Mouse (Mus musculus): ENCODE measurements around the gene Gbp8.
"Not testable (repeated sequence)": the region's sequence is repeated elsewhere in the genome, so short reads cannot be mapped to it uniquely, and the experiment has no call there.

Gene Gbp8

DNA sequence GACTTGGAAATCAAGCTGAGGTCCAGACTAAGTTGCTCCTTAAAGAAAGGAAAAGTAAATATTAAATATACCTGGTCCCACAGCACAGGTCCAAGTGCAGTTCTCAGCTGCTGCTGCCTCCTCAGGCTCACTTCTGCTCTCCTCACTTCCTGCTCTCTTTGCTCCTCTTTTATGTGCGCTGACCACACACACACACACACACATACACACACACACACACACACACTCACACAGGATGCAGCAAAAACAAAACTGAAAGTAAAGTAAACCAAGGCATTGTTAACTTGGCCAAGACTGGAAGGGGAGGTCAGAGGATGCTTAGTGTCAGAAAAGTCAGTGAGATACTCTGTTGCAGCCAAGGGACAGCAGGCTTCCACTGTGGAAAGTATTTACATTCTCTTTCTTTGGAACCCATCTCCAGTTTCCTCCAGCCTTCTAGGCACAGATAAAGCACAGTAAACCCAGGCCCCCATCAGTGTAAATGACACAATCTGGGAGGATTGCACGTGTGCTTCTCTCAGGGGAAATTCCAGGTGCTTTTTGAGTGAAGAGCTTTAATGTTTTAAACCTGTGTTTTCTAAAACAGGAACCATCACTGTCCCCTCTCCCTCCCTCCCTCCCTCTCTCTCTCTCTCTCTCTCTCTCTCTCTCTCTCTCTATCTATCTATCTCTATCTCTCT lies at the start of gene Gbp8, which contains the start of the genes Gbp9 and Gbp4:
TSS of gene Gbp8 (minus strand) at position 132 of the 680 bp plus-strand sequence.
TSS of gene Gbp9 (minus strand) at position 131 of the 680 bp plus-strand sequence.
TSS of gene Gbp4 (minus strand) at position 178 of the 680 bp plus-strand sequence.
- DNase-seq (ENCODE audit: low spot score), result not testable (repeated sequence)

DNA sequence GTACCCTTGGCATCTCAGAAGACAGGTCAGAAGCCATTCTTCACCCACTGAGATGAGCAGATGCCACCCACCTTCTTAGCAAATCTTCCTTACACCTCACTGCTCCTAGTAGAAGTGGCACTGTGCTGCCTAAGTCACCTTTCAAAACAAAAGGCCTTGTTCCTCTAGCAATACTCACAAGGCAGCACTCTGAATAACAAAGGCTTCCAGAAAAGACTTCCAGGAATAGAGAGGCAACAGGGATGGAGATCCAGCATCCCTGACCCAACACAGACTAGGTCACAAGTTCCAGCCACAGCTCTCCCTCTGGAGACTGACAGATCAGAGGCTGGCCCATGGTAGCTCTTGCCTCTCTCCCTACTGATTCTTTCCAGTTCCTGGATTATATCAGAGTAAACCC lies 42.1 kb upstream of the Gbp8 start:
- DNase-seq (ENCODE audit: low spot score), result no peak

DNA sequence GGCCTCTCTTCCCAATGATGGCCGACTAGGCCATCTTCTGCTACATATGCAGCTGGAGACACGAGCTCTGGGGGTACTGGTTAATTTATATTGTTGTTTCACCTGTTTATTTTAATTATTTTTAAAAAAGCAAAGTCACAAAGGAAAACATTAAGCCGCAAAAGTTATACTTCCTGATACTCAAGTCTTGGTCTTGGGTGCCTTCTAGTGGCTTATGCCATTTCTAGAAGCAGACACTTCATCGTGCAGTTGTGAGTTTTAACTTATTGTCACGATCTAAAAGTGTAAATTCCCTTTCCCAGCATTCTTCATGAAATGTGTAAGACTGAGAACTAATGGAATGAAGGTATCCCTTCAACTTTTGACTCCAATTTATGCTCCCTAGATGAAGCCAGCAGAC lies 17.2 kb upstream of the Gbp8 start:
- no peak for DNase-seq (ENCODE audit: low spot score)

DNA sequence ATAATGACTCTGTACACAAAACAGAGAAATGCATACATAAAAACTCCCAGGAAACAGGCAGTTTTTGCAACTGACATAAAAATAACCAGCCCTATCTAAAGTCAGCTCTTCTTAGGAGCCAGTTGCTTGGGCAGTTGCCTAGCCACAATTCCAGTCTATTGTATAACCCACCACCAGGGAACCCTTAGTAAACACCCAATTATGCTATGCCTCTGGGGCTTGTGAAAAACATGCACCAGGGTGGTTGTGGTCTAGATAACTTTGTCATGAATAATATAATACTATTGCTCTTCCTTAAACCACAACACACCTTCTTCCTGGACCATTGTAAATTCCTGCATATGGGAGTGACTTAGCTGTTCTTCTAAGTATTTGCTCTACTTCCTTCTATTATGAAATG lies 14.7 kb upstream of the Gbp8 start:
- DNase-seq (ENCODE audit: low spot score), result no peak

DNA sequence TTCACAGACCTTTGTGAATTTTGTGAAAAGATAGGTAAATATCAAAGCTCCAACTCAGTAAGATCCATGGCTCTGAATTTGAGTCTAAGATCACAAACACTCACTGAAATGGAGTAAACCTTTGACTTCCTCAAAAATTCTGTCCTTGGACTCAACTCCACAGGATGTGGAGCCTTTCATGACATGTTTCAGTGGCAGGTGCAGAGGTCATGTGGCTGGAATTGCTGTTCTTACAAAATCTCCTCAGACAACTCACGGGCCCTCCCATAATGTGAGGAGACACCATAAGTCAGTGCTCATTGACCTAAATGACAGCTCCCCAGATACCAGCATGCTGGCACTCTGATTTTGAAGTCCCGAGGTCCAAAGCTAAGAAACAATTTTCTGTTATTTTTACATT lies 8.7 kb upstream of the Gbp8 start:
- DNase-seq (ENCODE audit: low spot score), result not testable (repeated sequence)

DNA sequence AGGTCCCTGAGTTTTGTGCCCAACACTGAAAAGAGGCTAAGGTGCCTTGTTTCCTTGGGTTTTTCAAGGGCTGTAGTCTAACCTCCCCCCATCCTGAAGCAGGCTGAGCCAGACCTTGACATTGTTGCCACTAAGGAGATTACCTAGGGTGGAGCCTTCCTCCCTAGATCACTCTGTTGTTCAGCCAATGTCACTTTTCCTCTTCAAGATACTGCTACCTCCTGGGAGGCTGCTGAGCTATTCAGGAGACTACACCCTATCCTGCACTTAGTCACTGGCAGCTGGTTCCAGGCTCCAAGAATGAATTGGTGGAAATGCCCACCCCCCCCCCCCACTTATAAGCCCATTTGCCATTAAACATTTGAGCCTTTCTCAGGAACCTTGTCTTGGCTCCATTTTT lies 7.1 kb upstream of the Gbp8 start:
- DNase-seq (ENCODE audit: low spot score), result no peak

DNA sequence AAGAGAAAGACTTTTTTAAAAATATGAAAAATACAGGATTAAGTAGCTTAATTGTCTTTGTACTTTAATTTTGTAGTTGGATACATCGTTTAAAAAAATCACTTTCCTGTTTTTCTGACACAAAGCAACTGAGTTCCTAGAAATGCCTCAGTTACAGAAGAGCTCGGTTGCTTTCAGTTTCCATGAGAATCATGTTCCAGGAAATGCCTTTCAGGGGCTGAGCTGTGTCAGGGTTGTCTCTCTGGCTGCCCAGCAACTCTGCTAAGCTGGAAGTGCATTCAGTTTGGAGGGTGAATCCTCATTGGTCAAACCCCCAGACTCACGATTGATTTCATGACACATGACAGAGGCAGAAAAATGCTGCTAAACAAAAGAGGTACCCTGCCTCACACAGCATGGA lies 6.4 kb upstream of the Gbp8 start:
- DNase-seq (ENCODE audit: low spot score), result not testable (repeated sequence)

DNA sequence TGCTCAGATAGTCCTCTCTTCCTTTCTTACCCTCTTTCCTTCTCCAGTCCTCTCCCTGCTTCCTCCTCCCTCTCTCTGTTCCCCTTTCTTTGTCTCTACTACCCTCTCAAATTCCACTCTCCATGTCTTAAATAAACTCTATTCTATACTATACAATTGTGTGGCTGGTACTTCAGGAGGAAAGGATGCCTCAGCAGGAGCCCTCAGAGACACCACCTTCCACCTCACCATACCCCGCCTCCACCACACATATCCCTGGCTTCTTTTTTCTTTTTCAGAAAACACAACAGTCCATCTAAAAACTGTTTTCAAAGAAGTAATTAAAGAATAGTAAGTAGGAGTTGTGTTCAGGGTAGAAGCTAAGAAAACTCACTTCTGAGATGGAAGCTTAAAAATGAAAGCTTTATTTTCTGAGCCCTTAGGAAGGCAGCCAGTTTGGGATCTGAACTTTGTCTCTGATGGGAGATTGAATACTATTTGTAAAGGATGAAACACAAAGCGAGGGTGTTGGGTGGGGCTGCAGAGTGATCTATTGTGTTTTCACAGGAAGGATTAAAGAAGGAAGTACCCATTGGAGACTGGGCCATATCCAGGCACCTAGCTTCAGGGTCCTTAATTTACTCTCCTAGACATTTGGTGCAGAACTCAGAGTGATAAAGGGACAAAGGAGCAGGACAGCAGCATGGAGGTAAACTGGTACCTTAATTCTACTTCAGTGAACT lies 910 bp upstream of the Gbp8 start:
- DNase-seq (ENCODE audit: low spot score), result not testable (repeated sequence)

DNA sequence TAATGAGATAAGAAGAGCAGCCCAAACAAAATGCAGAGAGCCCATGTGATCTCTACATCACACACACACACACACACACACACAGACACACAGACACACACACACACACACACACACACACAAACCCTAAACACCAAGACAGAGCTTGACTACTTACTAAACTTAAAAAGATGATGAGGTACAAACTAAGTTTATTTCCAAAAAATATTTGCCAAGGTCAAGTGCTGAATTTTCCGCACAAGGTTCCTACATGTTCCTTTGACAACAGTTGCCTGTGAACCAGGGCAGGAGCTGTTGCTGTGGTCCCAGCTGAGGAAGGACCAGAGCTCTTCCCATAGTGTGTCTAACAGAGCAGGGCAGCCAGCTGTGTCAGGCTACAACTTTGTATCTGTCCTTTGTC lies 434 bp downstream of the Gbp8 start:
- no peak for DNase-seq (ENCODE audit: low spot score)

DNA sequence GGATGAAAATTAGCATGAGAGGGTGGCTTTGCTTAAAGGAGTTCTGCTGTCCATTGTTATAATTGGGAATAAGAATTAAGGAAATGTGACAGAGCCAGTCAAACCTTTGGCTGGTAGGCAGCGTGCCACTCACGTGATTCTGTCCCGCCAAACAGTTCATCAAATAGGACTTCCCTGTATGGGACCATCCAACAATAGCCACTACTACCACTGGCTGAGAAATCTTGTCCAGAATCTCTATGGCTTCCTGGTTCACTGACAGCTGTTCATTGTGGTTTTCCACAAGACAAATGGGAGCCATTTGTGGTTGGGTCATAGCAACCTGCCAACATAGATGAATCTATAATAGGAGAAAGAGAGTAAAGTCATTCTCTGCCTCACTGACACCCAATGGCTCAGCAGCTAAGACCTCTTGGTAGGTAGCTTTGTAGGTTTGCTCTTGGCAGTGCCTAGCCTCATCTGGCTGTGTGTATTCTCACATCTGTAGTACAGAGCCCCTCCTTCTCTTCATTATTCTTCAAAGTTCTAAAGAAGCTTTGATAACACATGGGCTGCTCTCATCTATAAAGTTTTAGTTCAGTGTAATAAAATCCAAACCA lies 2.5 kb downstream of the Gbp8 start:
- not testable (repeated sequence) for DNase-seq (ENCODE audit: low spot score)

DNA sequence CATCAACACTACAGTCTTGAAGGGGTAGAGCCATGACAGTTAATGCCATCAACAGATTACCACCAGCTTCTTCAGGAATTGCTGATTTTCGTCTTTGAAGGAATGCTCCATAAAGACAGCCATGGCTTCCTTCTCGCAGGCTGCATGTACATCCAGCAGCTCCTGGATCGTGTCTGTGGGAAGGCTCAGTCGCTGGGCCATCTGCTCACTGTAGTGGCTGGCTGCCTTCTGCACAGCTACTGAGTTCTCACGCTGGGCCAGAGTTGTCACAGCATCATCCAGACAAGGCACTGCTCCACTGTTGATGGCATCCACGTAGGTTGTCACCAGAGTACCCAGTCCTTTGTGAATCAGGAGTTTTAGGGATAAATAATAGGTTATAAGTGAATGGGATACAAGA lies 17.6 kb downstream of the Gbp8 start:
- DNase-seq (ENCODE audit: low spot score), result not testable (repeated sequence)

DNA sequence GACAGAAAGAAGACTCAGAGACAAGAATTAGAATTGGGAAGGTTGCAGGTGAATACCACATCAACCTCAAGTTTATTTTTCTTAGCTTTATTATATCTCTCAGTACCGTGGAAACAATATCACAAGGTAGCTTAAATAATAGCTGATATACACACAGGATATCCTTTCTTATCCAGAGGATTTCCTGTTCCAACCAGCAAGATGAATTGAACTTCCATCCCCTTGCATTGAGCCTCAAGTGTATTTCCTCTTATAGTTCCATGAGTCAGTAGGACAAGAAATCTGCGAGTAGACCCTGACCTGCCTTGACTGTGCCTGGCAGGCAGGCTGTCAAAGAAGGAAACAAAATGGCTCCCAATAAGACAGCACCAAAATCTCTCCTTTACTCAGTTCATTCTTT lies 23.6 kb downstream of the Gbp8 start:
- DNase-seq (ENCODE audit: low spot score), result no peak

DNA sequence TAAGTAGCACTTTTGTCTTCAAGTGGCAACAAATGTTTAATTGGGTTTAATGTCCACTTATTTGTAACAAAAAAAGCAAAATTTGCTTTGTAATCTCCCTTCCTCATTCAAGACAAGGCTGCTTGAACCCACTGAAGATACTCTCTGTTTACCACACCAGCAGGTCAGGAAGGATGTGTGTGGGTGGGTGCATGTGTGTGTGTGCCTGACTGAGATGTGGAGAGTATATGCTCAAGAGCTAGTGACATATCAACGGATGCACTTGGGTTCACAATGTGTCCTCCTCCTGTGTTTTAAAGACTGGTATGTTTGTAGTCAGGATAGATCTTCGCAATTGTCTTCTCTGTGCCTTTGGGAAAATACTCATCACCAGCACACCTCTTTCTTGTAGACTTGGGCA lies 24.6 kb downstream of the Gbp8 start:
- DNase-seq (ENCODE audit: low spot score), result no peak

DNA sequence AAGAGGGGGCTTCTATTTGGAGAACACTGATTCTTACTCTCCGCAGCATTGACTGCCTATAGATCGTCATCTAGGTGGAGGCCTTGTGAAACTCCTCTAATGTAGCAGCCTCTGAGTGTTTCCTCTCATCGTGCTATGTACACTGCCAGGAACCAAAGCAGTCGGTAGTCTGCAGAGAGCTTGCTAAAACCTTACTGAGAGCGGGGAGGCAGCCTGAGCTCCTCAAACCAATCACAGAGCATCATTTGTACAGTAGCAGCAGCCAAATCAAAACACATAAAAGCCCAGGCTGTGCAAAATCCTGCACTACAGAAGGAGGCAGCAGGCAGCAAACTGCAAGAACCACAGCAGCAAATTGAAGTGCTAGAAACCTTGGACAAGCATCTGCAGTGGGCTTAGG lies 25.7 kb downstream of the Gbp8 start:
- no peak for DNase-seq (ENCODE audit: low spot score)

DNA sequence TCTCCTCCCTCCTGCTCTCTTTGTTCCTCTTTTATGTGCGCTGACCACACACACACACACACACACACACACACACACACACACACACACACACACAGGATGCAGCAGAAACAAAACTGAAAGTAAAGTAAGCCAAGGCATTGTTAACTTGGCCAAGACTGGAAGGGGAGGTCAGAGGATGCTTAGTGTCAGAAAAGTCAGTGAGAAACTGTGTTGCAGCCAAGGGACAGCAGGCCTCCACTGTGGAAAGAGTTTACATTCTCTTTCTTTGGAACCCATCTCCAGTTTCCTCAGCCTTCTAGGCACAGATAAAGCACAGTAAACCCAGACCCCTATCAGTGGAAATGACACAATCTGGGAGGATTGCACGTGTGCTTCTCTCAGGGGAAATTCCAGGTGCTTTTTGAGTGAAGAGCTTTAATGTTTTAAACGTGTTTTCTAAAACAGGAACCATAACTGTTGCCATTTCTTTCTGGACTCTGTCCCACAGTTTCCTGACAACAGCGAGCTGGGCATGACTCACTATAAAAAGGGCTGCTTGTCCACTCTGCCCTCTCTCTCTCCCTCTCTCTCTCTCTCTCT lies 29.0 kb downstream of the Gbp8 start:
- peak; percentile 5 for DNase-seq (ENCODE audit: low spot score)

DNA sequence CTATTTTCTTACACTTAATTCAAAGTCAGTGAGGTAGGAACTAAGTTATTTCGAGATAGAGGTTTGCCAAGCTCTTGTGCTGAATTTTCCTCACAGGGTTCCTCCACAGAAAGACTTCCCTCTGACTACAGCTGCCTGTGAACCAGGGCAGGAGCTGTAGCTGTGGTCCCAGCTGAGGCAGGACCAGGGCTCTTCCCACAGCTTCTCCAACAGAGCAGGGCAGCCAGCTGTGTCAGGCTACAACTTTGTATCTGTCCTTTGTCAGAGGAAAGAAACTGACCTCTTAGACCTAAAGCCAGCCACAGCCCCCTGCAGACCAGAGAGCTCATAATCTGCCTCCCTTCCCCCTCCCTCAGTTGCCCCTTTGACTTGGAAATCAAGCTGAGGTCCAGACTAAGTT lies 29.6 kb downstream of the Gbp8 start:
- DNase-seq (ENCODE audit: low spot score), result not testable (repeated sequence)

DNA sequence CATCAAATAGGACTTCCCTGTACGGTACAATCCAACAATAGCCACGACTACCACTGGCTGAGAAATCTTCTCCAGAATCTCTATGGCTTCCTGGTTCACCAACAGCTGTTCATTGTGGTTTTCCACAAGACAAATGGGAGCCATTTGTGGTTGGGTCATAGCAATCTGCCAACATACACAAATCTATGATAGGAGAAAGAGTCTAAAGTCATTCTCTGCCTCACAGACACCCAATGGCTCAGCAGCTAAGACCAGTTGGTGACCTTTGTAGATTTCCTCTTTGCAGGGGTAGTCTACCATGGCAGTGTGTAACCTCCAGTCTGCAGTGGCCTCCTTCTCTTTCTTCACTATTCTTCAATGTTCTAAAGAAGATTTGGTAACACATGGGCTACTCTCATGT lies 33.7 kb downstream of the Gbp8 start:
- not testable (repeated sequence) for DNase-seq (ENCODE audit: low spot score)

DNA sequence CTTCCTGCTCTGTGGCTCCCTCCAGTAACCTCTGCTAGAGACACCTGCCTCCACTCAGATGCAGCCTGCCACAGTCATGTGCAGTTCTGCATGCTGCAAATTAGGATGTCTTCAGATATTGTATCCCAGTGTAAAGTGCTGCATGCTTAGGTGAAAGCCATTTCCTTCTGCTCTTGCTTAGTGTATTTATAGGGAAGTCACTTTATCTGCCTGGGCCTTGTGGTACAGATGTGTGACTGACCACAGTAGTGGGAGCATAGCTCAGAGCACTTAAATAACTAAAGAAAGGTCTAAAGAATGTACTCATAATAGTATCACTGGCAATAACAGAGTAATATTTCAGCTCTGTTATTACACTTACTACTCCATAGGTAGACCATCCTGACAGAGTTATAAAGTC lies 57.4 kb downstream of the Gbp8 start:
- DNase-seq (ENCODE audit: low spot score), result no peak

DNA sequence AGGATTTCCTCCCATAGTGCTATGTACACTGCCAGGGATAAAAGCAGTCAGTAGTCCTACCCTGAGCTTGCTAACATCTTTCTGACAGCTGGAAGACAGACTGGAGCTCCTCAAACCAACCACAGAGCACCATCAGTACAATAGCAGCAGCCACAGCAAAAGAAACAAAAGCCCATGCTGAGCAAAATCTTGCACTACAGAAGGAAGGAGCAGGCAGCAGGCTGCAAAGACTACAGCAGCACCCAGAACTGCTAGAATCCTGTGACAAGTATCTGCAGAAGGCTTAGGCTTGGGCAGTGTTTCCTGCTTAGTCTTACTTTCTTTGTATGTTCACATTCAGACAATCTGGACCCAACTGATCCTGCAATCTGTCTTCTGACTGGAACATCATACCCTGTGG lies 71.0 kb downstream of the Gbp8 start:
- not testable (repeated sequence) for DNase-seq (ENCODE audit: low spot score)

DNA sequence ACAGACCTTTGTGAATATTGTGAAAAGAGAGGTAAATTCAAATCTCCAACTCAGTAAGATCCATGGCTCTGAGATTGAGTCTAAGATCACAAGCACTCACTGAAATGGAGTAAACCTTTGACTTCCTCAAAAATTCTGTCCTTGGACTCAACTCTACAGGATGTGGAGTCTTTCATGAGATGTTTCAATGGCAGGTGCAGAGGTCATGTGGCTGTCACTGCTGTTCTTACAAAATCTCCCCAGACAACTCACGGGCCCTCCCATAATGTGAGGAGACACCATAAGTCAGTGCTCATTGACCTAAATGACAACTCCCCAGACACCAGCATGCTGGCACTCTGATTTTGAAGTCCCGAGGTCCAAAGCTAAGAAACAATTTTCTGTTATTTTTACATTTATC lies 74.9 kb downstream of the Gbp8 start:
- DNase-seq (ENCODE audit: low spot score), result not testable (repeated sequence)

DNA sequence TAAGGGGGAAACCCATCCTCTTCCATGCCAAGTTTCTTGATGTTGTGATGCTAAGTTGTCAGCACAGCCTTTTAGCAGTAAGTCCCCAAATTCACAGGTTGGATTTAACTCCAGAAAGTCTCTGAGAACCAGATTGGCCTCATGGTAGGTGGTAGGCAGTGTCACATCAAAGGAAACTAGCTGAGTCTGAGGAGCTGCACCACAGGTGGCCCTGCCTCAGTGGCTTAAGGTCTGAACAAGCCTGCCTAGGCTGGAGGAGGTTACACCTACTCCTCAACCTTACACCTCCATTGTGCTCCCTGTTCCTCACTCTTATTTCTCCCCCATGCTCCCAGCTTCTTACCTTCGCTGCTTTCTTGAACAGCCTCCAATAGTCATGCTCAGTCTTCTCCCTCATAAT lies 76.0 kb downstream of the Gbp8 start:
- DNase-seq (ENCODE audit: low spot score), result no peak

DNA sequence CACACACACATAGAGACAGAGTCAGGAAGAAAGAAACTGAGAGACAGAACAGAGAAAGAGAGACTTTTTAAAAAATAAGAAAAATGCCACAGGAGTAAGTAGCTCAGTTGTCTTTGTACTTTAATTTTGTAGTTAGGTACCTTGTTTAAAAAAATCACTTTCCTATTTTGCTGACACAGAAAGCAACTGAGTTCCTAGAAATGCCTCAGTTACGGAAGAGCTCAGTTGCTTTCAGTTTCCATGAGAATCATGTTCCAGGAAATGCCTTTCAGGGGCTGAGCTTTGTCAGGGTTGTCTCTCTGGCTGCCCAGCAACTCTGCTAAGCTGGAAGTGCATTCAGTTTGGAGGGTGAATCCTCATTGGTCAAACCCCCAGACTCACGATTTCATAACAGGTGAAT lies 76.9 kb downstream of the Gbp8 start:
- not testable (repeated sequence) for DNase-seq (ENCODE audit: low spot score)

DNA sequence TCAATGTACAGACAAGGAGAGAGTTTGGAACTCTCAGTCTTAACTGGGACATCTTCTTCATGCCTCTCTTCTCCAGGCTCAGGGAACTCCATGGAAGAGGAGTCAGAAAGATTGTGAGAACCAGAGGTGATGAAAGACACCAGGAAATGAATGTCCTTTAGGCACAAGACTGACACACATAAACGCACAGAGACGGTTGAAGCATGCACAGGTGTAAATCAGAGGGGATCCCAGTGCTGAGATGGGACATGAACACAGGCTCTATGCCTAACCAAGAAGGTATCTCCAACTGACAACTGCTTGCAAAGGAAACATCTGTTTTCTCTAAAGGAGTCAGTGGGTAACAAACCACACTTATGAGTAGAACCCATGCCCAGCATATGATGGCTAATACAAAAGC lies 79.1 kb downstream of the Gbp8 start:
- no peak for DNase-seq (ENCODE audit: low spot score)
